Mouse (Mus musculus) myocyte (in vitro differentiated cells): ENCODE results near the gene Kras.

Experiments used
- CEBPB ChIP-seq: IDR thresholded peaks from 2 replicates; pipeline ENCODE4 v1.6.1; 2011; ENCODE audit warnings: mild to moderate bottlenecking, moderate library complexity; ENCODE audit not compliant: poor library complexity, insufficient read depth, severe bottlenecking
- POLR2A ChIP-seq: IDR thresholded peaks from one replicate; pipeline ENCODE4 v1.6.1; 2011; ENCODE audit warnings: low read depth, mild to moderate bottlenecking, control low read depth, moderate library complexity; ENCODE audit not compliant: insufficient read length
- POLR2AphosphoS2 ChIP-seq: IDR thresholded peaks from one replicate; pipeline ENCODE4 v1.6.1; 2011; ENCODE audit warnings: low read depth, control low read depth; ENCODE audit not compliant: insufficient read length
- USF1 ChIP-seq: IDR thresholded peaks from one replicate; pipeline ENCODE4 v1.6.1; 2011; ENCODE audit warnings: low read depth, mild to moderate bottlenecking, control low read depth, moderate library complexity

GRCm38 (mm10) chr6:145237148-145237547, 12.9 kb downstream of the Kras start:
- TF ChIP-seq POLR2A (no peak), CEBPB (no peak), USF1 (no peak), POLR2AphosphoS2 (no peak)
